Mouse (Mus musculus) testis, adult 2 months (tissue): ENCODE data around the gene Fam161a. TPM values are rescaled to one million over a fixed set of nuclear protein-coding genes. Genes with fewer than 3 reads are reported as not detected.
A peak's percentile ranks its signal among the peaks of the same experiment; 100 is the strongest.
"Not testable (repeated sequence)": the region's sequence is repeated elsewhere in the genome, so short reads cannot be mapped to it uniquely, and the experiment has no call there.

Experiments used
- H3K27ac ChIP-seq: fragments of 200-500 bp; 2 replicates; pipeline ENCODE4 v1.5.1; 2012; ENCODE audit warnings: low read depth, low read length; ENCODE audit not compliant: control insufficient read depth, insufficient read depth
- H3K27me3 ChIP-seq: fragments of 200-500 bp; 2 replicates; pipeline ENCODE4 v1.6.1; 2012; ENCODE audit warnings: mild to moderate bottlenecking, low read length, moderate library complexity; ENCODE audit not compliant: control insufficient read depth, insufficient read depth
- H3K36me3 ChIP-seq: fragments of 200-500 bp; 2 replicates; pipeline ENCODE4 v1.6.1; 2012; ENCODE audit warnings: mild to moderate bottlenecking, low read length; ENCODE audit not compliant: control insufficient read depth, insufficient read depth
- H3K4me1 ChIP-seq: fragments of 200-500 bp; 2 replicates; pipeline ENCODE4 v1.6.1; 2012; ENCODE audit warnings: low read length; ENCODE audit not compliant: control insufficient read depth, insufficient read depth
- H3K4me3 ChIP-seq: fragments of 200-500 bp; 2 replicates; pipeline ENCODE4 v1.5.1; 2012; ENCODE audit warnings: low read depth, mild to moderate bottlenecking, low read length, moderate library complexity, mixed read lengths; ENCODE audit not compliant: control insufficient read depth
- CTCF ChIP-seq: fragments of 200-500 bp; IDR thresholded peaks from 2 replicates; pipeline ENCODE4 v1.5.1; 2012; ENCODE audit warnings: low read depth, mild to moderate bottlenecking, inconsistent platforms, low read length, moderate library complexity; ENCODE audit not compliant: control insufficient read depth, insufficient read depth, insufficient replicate concordance
- POLR2A ChIP-seq: fragments of 200-500 bp; IDR thresholded peaks from 2 replicates; pipeline ENCODE4 v1.6.1; 2012; ENCODE audit warnings: low read depth, mild to moderate bottlenecking, inconsistent platforms, low read length, moderate library complexity; ENCODE audit not compliant: control insufficient read depth
- polyA plus RNA-seq: library from polyadenylated mRNA; depleted of rRNA; stranded (reverse); fragments of >200 nt; gene quantifications from 2 replicates; pipeline ENCODE4 v1.2.3, GENCODE M21; 2012

Fam161a gene
- polyA plus RNA-seq, 1 experiment, result 75.9 TPM

DNA sequence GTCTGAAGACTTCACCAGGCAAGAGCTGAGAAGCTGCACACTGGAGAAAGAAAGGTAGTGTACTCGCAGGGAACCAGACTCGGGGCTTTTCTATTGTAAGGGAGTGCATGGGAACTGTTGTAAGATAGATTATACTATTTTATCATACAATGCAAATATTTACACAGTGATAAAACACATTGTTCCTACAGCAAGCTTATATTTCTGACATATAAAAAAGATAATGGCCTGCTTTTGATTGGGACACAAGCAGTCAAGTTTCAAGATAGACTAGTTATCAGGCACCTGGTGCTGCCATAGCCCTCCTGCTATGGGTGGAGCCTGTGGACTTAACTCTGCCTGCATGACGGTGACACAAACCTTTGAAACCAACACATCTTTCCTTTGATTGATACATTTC lies 21.6 kb downstream of the Fam161a start:
- TF ChIP-seq POLR2A, result no peak
- TF ChIP-seq CTCF, result no peak
- H3K4me1 ChIP-seq, result no peaks in the 10 kb centered on the region
- no peak overlapping the region for H3K4me3 ChIP-seq
- H3K36me3 ChIP-seq, result no peaks in the 10 kb centered on the region
- no peak overlapping the region for H3K27ac ChIP-seq
- H3K27me3 ChIP-seq, result no peaks in the 10 kb centered on the region

- Histone ChIP-seq H3K36me3 (no peaks in the 10 kb centered on the region), H3K4me3 (no peak overlapping the region), H3K27ac (no peak overlapping the region), H3K27me3 (no peaks in the 10 kb centered on the region), H3K4me1 (no peaks in the 10 kb centered on the region)
- TF ChIP-seq POLR2A (no peak), CTCF (no peak)
These were observed 22.1 kb downstream of the Fam161a start for GRCm38 (mm10) chr11:23029399-23029798.

GRCm38 (mm10) chr11:23047252-23047651 lies 39.9 kb downstream of the Fam161a start:
- no peaks in the 10 kb centered on the region for H3K27me3 ChIP-seq
- peaks cover 8% of the 10 kb centered on the region for H3K4me1 ChIP-seq
- no peak overlapping the region for H3K4me3 ChIP-seq
- H3K36me3 ChIP-seq, result no peaks in the 10 kb centered on the region
- H3K27ac ChIP-seq, result no peak overlapping the region
- no peak for TF ChIP-seq CTCF
- no peak for TF ChIP-seq POLR2A

DNA sequence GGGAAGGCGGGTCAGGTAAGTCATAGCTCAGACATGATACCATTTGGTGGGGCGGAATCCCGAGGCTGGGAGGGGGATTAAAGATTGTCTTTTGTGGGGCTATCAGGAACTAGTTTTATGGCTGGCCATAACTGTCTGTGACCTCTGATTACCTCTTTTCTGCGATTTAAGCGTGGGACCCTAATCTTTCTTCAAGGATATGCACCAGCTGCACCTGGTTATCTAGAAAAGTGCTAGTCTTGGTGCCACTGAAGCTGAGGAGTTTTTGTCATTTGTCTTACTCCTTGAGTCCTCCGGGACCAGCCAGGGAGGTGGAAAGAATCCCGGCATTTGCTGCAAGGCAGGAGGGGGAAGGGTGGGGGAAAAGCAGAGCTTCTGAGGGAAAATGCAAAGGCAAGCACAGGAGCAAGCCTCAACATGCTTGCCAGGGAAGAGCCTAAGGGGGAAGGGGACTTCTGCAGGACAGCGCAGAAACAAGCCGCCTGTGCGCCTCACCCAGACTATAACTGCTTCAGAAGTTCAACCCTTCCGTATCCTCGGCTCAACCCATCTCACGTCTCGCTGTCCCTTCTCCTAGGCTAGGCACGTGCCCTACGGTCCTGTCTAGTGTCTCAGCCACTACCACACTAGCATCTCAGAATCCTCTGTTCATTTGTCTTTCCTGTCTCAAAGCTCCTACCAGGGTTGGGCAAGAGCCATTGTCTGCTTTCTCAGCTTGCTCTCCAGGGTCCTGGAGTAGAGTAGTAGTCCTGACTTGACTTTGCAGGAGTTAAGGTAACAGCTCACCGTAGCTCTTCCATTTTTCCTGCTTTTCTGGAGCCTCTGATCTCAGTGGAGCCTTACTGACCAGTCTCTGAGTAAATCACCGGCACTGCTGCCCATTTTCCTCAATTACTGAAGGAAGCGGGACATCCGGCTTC lies 40.6 kb downstream of the Fam161a start:
- H3K27ac ChIP-seq, result no peak overlapping the region
- no peak for TF ChIP-seq POLR2A

DNA sequence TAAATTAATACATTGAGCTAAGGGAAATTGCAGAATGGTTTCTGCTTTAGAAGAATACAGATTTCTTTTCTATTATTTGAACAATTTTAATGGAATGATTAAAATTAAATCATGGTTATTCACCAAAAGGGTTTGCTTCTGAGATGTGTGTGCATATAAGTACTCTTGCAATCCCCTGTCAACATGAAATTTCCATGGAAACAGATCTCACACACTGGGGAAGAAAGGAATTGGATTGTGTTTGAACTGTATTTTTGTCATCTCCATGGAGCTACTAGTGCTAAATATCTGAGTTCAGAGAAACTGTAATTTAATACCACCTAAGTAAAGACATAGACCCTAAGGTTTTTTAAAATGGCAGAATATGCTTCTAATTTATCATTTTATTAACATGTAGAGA lies 42.3 kb downstream of the Fam161a start:
- Histone ChIP-seq H3K4me3 (no peak overlapping the region), H3K27me3 (no peaks in the 10 kb centered on the region), H3K27ac (no peak overlapping the region), H3K4me1 (peaks cover 8% of the 10 kb centered on the region), H3K36me3 (no peaks in the 10 kb centered on the region)
- no peak for TF ChIP-seq CTCF
- TF ChIP-seq POLR2A, result no peak

More for the DNA sequence above, 40.6 kb downstream of the Fam161a start:
- Histone ChIP-seq H3K27me3 (no peaks in the 10 kb centered on the region), H3K36me3 (no peaks in the 10 kb centered on the region), H3K4me1 (peaks cover 8% of the 10 kb centered on the region), H3K4me3 (peak overlapping the region; percentile 54)

DNA sequence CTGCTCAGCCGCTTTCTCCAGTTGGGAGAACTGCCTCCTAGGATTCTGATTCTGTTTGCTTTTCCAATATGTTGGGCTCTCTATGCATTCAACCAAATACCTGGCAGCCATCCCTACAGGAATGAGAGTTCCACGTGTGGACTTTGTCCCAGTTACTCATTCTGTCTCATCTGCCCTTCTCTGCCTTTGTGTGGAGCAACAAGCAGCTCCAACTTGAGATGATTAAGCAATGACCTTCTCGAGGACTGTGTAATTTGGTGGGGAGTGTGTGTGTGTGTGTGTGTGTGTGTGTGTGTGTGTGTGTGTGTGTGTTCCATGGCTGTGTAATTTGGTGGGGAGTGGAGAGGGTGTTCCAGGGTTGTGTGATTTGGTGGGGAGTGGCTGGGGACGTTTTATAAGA lies 45.0 kb downstream of the Fam161a start:
- peaks cover 8% of the 10 kb centered on the region for H3K4me1 ChIP-seq
- no peaks in the 10 kb centered on the region for H3K27me3 ChIP-seq
- TF ChIP-seq CTCF (no peak), POLR2A (no peak)
- H3K27ac ChIP-seq, result no peak overlapping the region
- no peak overlapping the region for H3K4me3 ChIP-seq
- H3K36me3 ChIP-seq, result no peaks in the 10 kb centered on the region

DNA sequence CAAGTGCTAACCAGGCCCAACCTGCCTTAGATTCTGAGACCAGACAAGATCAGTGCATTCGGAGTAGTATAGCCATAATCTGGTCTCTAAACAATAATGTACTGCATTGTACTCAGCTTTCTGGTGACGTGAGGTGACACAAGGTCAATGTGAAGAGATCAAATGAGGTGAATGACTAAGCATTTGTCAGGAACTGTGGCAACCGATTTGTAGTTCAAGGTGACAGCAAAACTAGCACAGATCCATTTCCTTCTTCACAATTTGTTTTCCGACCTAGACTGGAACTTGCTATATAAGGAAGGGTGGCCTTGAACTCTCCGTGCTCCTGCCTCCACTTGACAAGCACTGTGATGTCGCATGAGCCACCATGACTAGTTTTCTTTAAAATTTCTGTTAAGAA lies 55.8 kb downstream of the Fam161a start:
- Histone ChIP-seq H3K4me3 (no peak overlapping the region), H3K36me3 (no peaks in the 10 kb centered on the region), H3K27me3 (no peaks in the 10 kb centered on the region), H3K27ac (no peak overlapping the region), H3K4me1 (peaks cover 2% of the 10 kb centered on the region)
- TF ChIP-seq CTCF (no peak), POLR2A (no peak)

GRCm38 (mm10) chr11:23063857-23064256 lies 56.5 kb downstream of the Fam161a start:
- no peak for TF ChIP-seq POLR2A
- TF ChIP-seq CTCF, result no peak
- no peak overlapping the region for H3K4me3 ChIP-seq
- peaks cover 2% of the 10 kb centered on the region for H3K4me1 ChIP-seq
- no peaks in the 10 kb centered on the region for H3K27me3 ChIP-seq
- H3K36me3 ChIP-seq, result no peaks in the 10 kb centered on the region
- no peak overlapping the region for H3K27ac ChIP-seq

- not testable (repeated sequence) for H3K27me3 ChIP-seq, H3K27ac ChIP-seq, H3K4me3 ChIP-seq, H3K4me1 ChIP-seq, H3K36me3 ChIP-seq
These were observed 56.9 kb downstream of the Fam161a start for GRCm38 (mm10) chr11:23064276-23064675.
